Mouse (Mus musculus): ENCODE data around the gene Ddx55. TPM values are rescaled to one million over a fixed set of nuclear protein-coding genes. Genes with fewer than 3 reads are reported as not detected.

Gene Ddx55
- 12.1 and 13.3 TPM in 2 replicates for polyA plus RNA-seq (2012; rRNA removed)

GRCm38 (mm10) chr5:124552558-124553307 is at the start of gene Ddx55:
Gene Ddx55 (plus strand): TSS chr5:124552864.

GRCm38 (mm10) chr5:124530655-124531582 is 21.7 kb upstream of the Ddx55 start, which contains the start of gene Rilpl1:
Gene Rilpl1 (minus strand): TSS chr5:124531391.

GRCm38 (mm10) chr5:124540383-124540786 is 12.3 kb upstream of the Ddx55 start, which contains the start of gene Tmed2:
Gene Tmed2 (plus strand): TSS chr5:124540695.

GRCm38 (mm10) chr5:124578633-124579317 is 26.1 kb downstream of the Ddx55 start, which contains the start of the genes Eif2b1 and Gtf2h3:
Gene Eif2b1 (minus strand): TSS chr5:124579131.
Gene Gtf2h3 (plus strand): TSS chr5:124579140.

Other genes starting within 250 kb of the Ddx55 start
- gene Mphosph9, start 224.9 kb upstream of the Ddx55 start, polyA plus RNA-seq (2012; rRNA removed) = 1.7 and 1.8 TPM in 2 replicates
- 3.6 and 4.3 TPM in 2 replicates for gene 2810006K23Rik, start 224.8 kb upstream of the Ddx55 start, polyA plus RNA-seq (2012; rRNA removed)
- 89.6 and 90.5 TPM in 2 replicates for gene Cdk2ap1, start 189.8 kb upstream of the Ddx55 start, polyA plus RNA-seq (2012; rRNA removed)
- 7.7 and 9.4 TPM in 2 replicates for gene Sbno1, start 126.9 kb upstream of the Ddx55 start, polyA plus RNA-seq (2012; rRNA removed)
- gene Kmt5a, start 112.9 kb upstream of the Ddx55 start, polyA plus RNA-seq (2012; rRNA removed) = 76.2 and 79.6 TPM in 2 replicates
- gene Rilpl2, start 74.5 kb upstream of the Ddx55 start, polyA plus RNA-seq (2012; rRNA removed) = 19.7 and 21.6 TPM in 2 replicates
- 2.4 and 2.8 TPM in 2 replicates for gene Snrnp35, start 69.7 kb upstream of the Ddx55 start, polyA plus RNA-seq (2012; rRNA removed)
- 4.6 and 4.8 TPM in 2 replicates for gene Rilpl1, start 21.5 kb upstream of the Ddx55 start, polyA plus RNA-seq (2012; rRNA removed)
- gene Tmed2, start 12.2 kb upstream of the Ddx55 start, polyA plus RNA-seq (2012; rRNA removed) = 244 and 292 TPM in 2 replicates
- gene Eif2b1, start 26.3 kb downstream of the Ddx55 start, polyA plus RNA-seq (2012; rRNA removed) = 26.8 and 37.4 TPM in 2 replicates
- gene Gtf2h3, start 26.3 kb downstream of the Ddx55 start, polyA plus RNA-seq (2012; rRNA removed) = 30.2 and 36.8 TPM in 2 replicates
- 97.2 and 132 TPM in 2 replicates for gene Atp6v0a2, start 75.7 kb downstream of the Ddx55 start, polyA plus RNA-seq (2012; rRNA removed)
- 0.13 and 0.15 TPM in 2 replicates for gene Dnah10, start 172.2 kb downstream of the Ddx55 start, polyA plus RNA-seq (2012; rRNA removed)